Mouse (Mus musculus): Measurements from ENCODE around the gene Ranbp3.

DNA sequence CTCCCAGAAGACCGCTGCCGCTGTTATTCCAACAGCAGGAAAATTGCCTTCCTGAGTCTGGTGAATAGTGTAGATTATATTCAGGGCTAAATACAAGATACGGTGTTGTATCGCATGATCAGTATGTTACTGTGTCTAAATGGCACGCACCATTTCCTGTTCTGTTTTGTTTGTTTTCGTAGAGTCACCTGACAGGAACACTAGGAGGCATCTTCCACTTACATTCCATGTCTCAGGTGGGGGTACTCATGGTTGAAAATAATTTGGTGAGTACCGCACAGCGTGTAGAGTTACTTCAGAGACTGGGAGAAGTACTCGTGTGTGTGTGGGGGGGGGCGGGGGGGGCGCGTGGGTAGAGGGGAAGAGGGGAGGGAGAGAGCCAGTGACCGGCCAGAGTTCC is 25.5 kb upstream of the Ranbp3 start:
- TF ChIP-seq GATA1 (IDR thresholded peaks at IDR 0.05; ENCODE audit: low read length) = no peak
- TF ChIP-seq TAL1 (IDR thresholded peaks at IDR 0.05; ENCODE audit: low read length) = no peak

Measured in erythroblast, embryonic 14.5 days (primary cell).